Mouse (Mus musculus) G1E-ER4 (cell line): ENCODE measurements around the gene Mpig6b. TPM values are rescaled to one million over a fixed set of nuclear protein-coding genes. Genes with fewer than 3 reads are reported as not detected.
A peak's percentile ranks its signal among the peaks of the same experiment; 100 is the strongest.

Experiments
- GATA1 ChIP-seq: IDR thresholded peaks from one replicate; pipeline ENCODE4 v1.8.0; 2012; ENCODE audit warnings: low read length, inconsistent platforms
- polyA plus RNA-seq: library from polyadenylated mRNA; stranded (reverse); fragments of >175 nt; gene quantifications from 2 replicates; pipeline ENCODE4 v1.2.3, GENCODE M21; 2012

The Mpig6b gene
- not detected in 2 replicates for polyA plus RNA-seq

DNA sequence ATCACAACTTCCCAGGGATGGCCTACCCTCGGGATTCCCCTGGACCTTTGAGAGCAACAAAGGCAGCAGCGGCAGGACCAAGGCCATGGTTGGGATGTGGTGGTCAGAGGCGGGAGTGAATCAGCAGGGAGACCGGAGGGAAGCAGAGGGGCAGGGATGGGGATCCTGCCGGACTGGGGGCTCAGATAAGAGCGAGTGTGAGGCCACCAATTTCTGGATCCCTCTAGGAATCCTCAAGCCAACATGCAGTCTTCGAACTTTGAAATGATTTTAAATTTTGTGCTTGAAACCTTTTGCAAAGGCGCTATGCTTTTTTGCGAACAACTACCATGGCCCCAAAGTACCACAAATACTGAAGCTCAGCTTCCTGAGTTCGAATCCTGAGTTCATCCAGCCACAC is at the start of gene Mpig6b:
TSS of gene Mpig6b (minus strand) at position 101 of the 400 bp plus-strand sequence.
- TF ChIP-seq GATA1 = no peak

DNA sequence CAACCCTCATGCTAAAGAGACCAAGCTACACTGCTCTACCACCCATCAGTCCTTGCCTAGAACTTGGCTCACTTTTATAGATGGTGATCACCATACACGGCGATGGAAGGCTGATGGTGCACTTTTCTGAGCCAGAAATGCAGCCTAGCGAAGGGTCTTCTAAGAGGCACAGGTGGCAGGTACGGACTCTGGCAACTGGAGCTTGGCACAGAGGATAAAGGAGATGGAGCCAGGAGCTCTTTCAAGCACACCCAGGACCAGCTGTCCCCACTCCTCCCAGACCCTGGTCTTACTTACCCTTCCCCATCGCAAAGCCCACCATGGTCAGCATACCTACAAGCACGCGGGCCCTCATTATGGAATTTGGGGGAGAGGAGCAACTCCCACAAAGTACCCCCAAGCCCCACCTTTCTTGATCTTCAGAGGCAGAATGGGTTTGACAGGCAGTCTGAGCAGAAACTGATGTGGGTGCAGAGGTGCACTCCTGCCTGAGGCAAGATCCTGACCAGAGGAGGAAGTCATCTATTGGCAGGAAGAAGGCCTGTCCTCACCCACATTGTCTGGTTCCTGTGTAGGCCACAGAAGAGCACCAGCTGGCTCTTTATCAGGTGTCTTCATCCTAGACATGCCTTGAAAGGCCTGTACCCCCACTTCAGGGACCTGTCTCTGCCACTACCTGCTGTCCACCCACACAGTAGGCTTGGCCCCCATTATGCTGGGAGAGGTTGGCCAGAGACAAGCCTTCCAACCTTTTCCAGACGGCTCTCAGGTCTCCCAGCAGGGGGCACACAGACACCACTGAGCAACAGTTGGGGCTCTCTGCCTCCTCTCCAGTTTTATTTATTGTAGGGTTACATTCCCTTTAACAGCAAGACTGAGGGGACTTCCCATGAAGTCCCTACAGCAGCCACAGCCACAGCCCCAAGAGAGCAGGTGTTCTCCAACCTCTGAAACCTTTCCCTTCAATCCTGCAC is 49.3 kb upstream of the Mpig6b start, which contains the start of gene Ly6g5b:
TSS of gene Ly6g5b (minus strand) at position 383 of the 974 bp plus-strand sequence.
- TF ChIP-seq GATA1 = no peak

DNA sequence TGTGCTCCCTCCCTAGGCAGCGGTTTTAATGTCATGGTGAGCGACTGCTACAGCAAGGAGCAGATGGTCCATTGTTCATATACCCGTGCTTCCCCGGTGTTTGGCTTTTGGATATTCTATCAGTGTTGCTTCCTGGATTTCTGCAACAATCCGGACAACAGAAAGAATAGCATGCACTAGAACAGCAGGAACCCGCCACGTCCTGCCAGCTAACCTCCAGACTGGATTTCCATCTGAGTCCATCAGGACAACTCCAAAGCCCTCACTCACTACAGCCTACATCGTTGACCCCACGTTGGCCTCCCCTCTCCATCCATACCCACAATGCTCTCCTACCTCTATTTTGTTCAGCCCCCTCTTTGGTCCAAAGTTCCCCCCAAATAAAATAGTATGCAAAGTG is 45.8 kb upstream of the Mpig6b start:
- no peak for TF ChIP-seq GATA1

DNA sequence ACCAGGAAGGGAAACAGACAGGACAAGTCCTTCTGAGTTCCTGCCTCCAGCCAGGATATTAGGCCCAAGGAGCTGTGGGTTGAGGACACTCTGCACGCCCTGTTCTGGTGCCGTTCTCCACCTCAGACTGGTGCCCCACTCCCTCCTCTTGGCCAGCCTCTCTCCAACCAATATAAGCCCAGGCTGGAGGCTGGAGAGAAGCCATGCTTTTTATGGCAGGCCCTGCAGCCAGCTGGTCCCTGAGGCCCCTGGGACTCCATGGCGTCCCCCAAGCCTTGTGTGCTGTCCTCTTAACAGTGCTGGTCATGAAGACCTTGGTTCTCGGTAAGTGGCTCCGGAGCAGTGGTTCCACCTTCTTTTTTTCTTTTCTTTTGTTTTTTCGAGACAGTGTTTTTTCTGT is 42.1 kb upstream of the Mpig6b start, which contains the start of gene Ly6g5c:
TSS of gene Ly6g5c (plus strand) at position 183 of the 400 bp plus-strand sequence.
- no peak for TF ChIP-seq GATA1

DNA sequence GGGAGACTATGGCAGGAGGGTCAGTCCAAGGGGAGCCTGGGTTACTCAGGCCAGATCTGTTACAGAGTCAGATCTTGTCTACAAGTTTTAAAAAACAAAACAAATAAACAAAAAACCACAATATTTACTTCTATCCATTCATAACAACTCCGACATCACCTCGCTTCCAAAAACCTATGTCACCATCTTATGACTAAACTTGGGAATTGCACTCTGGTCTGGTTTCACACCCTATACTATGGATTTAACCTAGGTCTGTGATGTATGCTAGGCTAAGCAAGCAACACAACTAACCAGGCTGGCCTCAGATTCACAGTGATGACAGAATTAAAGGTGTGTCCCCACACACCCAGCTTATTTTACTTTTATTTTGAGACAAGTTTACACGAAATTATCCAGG is 40.5 kb upstream of the Mpig6b start:
- no peak for TF ChIP-seq GATA1

DNA sequence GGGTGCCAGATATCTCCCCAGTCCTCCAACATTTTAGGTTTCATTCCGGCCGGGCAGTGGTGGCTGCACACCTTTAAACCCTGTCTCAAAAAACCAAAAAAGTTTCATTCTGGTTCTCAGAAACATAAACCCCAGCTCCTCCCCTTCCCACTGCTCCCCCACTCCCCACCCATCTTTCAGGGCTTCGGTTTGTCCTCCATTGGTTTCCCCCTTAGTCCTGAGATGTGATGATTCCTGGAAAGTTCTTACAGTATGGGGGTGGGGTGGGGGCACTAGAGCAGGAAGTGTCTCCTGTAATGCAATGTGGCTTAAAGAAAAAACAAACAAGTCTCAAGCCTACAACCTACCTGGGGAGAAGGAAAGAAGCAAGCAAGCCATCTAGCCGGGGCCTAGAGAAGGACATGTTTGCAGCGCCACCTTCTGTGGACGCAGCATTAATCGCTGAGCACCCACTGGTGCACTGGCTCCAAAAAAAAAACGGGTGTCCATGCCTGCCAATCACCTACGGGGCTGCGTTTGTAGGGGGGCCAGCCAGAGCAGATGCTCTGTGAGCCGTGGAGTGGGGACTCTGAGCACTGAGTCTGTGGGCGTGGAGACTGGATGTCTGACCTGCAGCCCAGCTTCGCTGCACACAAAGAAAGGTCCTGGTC is 39.9 kb upstream of the Mpig6b start:
- no peak for TF ChIP-seq GATA1

DNA sequence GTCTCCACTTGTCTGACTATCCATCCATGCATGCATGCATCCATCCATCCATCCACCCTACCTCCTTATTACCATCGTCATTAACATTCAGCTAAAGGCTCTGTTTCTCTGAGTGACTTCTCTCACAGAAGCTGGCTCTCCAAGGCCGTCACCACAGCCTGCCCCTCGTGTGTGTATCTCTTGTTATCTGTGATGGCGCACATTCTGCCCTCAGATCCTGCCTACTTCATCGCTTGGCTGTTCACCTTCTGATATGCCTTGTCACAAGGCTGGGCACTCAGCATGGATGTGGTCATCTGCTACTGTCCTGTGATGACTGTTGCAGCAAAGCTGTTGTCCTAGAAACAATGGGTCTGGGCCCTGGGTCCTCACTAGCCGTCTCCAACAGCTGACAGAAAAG is 38.8 kb upstream of the Mpig6b start:
- peak; percentile 87 for TF ChIP-seq GATA1

DNA sequence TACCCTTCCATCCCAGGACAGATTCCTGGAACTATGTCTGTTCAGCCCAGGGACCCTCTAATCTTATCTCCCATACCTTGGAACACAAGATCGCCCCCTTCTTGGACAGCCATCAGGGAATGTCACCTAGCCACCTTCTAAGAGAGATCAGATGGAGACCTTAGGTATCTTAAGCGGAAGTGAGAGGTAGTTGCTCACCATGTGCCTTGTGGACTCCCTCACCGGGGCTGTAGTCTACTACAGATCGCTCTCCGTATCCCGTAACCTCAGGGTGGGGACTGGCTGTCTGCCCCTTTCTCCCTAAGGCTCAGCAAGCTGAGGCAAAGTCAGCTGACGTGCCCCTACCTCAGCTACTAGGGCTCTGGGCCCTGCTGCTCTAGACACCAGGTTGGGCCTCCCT is 38.1 kb upstream of the Mpig6b start:
- TF ChIP-seq GATA1 = no peak

DNA sequence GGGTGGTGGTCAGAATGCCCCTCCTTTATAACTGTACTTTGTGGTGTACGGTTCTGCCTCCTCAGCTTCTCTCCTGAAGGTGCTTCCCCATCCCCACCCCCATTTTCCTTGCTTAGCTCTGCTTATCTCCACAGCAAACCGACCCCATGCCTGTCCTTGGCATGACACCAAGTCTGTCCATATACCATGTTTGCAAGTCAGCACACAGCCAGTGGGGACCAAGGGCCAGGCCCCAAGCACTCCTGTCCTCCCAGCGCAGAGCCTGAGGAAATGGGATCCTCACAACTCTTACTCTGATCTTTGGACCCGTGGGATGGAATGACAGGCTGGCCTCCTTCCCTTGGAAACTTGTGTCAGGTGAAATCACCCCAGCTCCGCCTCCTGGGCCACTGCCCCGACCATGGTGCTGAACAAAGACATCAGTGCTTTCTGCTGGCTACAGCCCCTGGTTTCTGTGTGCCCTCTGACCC is 37.3 kb upstream of the Mpig6b start:
- no peak for TF ChIP-seq GATA1

DNA sequence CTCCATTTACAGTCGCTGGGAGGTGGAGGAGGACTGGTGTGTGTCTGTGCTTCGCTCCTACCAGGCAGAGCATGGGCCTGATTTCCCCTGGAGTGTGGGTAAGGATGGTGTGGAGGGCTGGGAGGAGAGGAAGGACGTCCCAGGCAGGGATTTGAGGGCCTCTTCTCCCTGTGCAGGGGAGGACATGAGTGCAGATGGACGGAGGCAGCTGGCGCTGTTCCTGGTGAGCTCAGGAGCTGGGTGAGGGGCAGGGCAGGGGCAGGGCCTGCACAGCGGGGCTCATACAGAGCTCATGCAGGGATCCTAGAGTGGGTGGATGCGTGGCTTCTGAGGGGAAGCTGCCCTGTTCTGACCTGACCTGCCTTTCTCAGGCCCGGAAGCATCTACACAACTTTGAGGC is 36.3 kb upstream of the Mpig6b start:
- TF ChIP-seq GATA1 = no peak

DNA sequence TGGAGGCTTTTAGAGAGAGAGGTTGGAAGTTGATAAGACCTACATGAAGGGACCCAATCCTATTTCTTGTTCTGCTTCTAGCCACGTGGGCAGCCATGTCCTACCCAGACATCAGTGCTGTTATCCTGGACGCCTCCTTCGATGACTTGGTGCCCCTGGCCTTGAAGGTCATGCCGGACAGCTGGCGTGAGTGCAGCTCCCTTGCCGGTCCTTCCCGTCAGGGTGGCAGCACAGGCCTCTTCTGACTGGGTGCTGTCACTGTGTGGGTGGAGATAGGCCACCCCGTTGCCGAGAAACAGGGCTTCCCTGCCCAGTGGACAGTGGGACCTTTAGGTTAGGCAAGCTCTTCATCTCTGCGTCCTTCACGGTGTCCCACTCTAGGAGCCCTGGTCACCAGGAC is 35.2 kb upstream of the Mpig6b start:
- TF ChIP-seq GATA1 = no peak

DNA sequence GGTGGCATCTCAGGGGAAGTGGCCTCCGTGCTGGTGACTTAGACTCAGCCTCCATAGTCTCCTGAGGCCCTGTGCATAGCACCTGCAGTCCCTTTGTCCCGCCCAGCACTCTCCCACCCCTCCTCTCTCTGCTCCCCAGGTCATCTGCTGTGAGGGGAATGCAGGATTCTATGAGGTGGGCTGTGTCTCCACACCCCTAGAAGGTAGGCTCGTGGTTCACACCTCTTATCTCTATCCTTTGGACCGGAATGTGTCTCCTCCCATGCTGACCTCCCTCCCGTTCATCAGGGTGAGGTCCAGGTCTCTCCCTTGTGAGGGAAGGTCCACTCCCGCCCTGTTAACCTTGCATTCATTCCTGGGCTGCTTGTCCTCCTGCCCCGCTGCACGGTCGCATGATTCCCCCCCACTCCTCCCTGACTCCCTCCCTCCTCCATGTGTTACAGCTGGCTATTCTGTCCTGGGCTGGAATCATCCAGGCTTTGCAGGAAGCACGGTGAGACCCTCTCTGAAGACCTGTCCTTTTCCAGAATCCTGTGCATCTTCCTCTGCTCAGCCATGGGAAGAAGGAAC is 34.3 kb upstream of the Mpig6b start:
- TF ChIP-seq GATA1 = no peak

DNA sequence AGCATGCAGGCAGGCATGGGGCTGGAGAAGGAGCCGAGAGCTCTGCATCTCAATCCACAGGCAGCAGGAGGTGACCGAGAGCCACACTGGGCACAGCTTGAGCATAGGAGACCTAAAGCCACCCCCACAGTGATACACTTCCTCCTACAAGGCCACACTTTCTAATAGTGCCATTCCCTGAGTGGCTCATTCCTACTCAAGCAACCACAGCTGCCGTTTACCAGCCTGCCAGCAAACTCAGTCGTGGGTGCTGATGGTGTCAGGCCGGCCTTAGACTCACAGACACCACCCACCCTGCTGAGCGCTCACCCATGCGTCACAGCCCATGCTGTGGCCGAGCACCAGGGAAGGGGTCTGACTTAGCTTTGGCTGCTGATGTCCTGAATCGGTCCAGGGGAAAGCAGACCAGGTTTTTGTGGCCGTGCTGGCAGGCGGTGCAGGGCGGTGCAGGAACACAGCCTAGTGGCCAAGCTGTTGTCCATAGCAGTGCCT is 31.2 kb upstream of the Mpig6b start:
- TF ChIP-seq GATA1 = no peak

DNA sequence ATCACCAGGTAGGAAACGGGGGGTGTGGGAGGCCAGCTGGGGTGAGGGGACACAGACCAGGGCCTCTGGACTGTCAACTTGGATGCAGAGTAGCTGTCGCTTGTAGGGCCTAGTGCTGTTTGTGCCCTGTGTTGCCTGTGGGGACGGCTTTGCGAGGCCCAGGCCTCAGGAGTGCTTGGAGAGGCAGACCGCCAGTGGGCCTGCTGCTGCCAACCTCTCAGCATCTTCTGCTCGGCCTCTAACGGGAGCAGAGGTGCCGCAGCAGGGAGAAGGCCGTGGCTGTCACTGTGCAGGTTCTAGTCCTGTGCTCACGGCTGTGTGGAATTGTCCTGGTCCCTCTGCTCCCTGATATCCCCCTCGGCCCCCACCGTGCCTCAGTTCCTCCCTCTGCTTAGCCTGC is 30.6 kb upstream of the Mpig6b start:
- no peak for TF ChIP-seq GATA1

DNA sequence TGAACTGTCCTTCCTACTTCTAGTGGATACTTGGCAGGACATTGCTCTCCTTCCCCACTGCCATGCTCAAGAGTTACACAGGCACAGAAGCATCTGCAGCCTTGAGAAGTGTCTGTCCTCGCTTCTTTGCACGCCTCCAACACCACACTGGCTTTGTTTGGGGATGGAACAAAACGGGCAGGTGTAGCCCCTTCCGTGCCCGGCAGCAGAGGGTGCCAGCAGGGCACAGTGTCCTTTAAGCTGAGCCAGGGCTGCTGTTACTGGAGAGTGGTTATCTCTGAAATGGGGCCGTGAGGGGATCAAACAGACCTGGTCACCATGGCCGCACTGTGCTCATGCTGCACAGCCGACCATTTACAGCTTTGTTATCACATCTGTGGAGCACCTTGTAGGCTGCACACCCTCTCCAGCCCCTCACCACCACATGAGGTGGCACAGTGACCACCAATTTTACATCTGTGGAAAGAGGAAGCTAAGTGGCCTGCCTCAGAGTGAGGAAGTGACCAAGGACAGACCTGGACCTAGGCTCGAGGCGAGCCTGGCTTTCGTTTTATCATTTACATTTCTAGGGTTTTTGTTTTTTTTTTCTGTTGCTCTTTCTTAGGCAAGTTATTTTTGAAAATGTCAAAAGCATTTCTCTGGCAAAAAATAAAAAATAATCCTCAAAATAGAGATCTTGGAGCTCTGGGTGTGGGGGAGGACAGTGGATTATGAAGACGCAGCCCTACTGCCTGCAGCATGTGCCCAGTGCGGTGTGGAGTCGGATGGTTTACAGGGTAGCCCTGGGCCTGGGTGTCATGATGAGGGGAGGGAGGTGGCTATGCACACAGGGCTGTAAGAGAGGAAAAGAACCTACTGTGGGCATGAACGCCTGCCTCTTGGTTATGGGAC is 28.7 kb upstream of the Mpig6b start:
- no peak for TF ChIP-seq GATA1
